Mouse (Mus musculus): ENCODE results near the gene Slc35c1.

Slc35c1 gene

DNA sequence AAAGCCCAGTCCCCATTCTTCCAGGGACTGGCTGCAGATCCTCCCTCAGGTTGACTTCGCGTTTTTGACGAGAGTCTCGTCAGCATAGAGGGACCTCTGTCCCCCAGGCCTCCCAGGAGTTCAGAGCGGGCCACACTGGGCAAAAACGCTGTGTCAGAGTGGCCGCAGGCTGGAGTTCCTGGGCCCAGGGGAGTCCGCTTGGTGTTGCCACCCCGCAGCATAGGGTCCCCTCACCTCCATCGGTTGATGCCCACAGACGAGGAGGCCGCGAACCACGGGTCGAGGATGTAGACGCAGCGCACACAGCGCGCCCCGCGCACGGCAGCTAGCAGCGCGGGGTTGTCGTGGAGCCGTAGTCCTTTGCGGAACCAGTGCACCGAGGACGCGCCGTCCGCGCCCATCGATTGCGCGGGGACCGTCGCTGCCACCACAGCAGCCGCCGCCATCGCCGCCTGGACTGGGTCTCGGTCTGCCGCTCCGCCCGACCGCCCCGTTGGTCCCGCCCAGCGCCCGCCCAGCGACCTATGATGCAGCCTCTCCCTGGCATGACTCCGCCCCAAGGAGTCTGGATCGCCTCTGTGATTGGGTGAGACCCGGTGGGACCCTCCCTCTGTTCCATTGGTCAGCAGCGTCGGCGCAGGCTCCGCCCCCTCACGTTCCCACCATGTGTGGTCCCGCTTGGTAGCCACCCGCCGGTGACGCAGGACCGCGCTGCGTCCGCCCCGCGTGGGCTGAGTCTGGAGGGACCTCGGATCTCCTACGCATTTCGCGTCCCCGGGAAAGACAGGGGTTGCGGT, 26.6 kb downstream of the Slc35c1 start, which contains the start of gene Cry2:
Cry2 (minus strand) TSS at position 466 of the 797 bp plus-strand sequence.
- peak; percentile 94 for DNase-seq (ENCODE audit: low spot score)

GRCm38 (mm10) chr2:92432299-92433295, 27.7 kb downstream of the Slc35c1 start:
- no peak for DNase-seq (ENCODE audit: low spot score)

DNA sequence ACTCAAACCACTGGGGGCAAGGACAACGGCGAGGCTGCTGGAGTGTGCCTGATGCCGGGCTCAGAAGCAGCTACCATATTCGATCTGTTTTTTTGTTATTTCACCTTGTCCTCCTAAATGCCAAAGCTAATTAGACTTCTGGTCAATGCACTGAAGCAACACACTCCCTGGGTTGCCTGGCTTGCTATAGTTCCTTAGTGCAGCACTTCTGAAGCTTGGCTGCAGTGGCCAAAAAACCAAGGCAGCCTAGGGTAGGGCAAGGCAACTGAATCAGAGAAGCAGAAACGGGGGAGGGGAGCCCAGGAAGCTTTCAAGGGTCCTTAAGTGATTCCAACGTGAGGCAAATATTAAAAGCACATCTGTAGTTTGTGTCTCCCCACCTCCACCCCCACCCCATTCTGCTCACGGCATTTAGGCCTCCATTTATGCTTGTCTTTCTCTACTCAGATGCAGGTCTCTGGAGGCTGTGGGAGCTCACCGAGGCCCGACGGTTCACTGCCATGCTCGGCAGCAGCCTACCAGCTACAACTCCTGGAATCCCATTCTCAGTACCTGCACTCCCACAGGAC, 28.6 kb downstream of the Slc35c1 start:
- no peak for DNase-seq (ENCODE audit: low spot score)

GRCm38 (mm10) chr2:92430723-92431541, 29.4 kb downstream of the Slc35c1 start:
- no peak for DNase-seq (ENCODE audit: low spot score)

DNA sequence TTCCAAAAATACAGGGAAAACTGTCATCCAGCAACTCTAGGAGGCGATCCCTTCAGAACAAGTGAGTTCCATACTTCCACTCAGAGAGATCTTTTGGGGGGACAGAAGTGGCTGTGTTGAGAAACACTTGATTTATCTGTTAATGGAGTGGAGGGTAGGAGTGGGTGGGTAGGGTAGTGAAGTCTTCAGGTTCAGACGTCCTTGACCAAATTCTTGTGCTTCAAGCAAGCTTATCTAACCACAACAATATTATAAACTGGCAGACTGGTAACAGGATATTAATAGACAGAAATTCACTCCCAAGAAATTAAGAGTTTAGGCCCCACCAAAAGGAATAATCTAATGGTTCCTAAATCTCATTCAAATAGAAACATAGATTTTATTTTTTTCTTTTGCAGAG, 30.2 kb downstream of the Slc35c1 start:
- DNase-seq (ENCODE audit: low spot score) = no peak

DNA sequence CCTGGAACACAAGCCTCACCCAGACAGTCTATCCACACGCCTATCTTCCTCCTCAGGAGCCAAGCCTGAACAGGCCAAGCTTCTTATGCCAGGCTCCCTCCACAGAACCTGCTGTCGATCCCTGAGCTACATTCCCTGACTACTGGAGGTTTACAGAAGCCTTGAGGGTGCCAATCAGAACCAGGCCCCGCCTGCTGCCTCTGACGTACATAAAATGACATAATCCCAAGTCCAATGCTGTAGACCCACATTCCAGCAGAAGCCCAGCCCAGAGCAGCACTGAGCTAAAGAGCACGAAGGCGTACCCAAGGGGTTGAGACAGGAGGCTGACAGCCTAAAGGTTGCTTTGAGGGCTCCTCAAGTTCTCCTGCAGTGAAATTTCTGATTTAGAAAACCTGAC, 32.5 kb downstream of the Slc35c1 start:
- DNase-seq (ENCODE audit: low spot score) = no peak

- no peak for DNase-seq (ENCODE audit: low spot score)
Measured at GRCm38 (mm10) chr2:92426426-92426825, 33.9 kb downstream of the Slc35c1 start.

DNA sequence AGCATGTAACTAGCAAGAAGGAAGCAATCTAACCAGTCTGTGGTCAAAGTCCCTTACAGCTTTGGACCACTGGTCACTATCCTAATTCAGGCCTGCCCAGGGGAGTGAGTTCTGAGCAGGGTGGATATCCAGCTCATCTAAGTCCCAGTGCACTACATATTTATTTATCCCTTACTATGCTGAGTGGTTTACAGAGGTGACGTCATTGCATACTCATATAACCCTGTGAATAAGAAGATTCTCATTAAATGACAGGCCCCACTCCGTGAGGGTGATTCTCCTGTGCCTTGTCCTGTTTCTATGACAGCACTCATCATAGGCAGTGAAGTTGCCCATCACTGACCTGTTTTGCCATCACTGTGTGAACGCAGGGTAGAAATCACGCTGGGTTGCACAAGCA, 35.0 kb downstream of the Slc35c1 start:
- DNase-seq (ENCODE audit: low spot score) = no peak

DNA sequence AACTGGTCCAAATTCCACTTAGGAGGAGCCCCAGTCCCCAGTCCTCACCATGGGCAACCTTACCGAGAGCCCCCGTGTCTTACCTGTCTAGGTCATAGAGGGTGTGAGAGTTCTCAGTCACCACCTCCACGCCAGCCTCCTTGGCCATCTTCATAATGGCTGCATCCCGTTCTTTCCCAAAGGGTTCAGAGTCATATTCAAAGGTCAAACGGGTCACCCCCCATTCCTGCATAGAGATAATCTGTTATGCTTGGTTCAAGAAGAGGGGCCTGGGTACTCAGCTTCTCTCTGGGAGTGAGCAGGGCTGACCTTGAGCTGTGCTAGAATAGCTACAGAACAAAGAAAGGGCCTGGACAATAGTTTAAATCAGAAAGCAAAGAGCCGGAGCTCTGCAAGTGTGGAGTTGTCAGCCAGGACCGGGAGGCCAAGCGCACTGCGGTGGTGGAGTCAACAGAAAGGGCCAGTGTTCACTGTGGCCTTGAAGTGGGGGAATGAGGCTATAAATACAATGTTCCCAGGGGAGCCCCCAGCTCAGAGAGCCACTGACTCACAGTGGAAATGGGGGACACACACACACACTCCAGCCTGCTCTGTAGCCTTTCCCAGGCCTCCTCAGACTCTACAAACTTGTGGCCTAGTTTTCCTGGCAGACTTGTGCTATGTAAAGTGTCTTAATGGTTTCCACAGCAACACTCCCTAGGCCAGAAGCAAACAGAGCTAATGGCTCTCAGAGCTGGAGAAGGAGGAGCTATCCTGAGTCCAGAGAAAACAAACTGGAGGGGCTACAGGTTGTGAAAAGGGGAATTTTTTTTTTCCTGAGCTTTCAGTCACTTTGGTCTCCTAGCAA, 35.7 kb downstream of the Slc35c1 start:
- no peak for DNase-seq (ENCODE audit: low spot score)

DNA sequence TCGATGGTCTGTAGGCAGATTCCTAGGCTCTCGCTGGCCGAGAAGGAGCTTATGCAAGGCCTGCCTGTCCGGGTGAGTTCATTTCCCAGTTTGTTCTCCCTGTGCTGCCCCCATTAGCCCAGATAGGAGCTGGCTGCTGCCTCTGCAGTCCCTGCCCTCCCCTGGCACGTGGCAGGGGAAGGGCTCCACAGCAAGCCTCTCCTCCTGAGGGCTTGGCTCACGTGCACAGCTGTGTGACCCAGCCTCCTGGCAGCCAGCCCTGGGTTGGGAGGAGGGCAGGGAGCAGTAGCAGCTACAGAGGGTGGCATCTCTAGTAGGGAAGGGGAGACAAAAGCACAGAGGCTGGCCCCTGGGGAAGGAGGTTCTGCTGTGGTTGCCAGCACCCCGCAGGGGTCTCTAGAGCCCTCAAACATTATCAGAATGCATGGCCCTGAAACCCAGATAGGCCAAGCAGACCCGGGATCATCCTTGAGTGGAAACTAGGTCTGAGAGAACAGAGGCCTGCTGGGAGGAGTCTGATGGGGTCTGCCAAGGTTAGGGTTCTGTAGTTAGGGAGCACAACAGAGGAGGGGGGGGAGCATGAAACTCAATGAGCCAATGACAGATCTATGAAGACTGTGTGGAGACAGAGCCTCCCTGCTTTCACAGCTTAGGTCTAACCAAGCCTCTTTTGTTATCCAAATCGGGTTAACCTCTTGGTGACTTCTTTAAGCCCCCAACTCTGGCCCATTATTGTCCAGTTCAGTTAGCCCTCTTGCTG, 36.5 kb downstream of the Slc35c1 start:
- peak; percentile 79 for DNase-seq (ENCODE audit: low spot score)

DNA sequence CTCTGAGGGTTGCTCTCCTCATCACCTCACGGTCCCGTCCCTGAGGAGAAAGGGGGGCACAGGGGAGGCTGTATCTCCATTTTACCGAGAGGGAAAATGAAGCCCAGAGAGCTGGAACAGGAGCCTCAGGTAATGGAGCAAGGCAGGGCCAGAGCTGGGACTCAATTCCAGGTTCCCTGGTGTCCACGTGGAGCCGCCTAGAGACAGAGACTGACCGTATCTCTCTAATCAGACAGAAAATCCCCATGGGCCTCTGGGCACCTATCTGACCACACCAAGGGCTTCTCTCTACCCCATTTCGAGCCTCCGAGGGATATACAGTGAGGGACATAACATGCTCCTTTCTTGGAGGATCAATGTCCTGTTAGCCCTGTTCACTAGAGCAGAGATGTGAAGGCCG, 37.2 kb downstream of the Slc35c1 start:
- DNase-seq (ENCODE audit: low spot score) = no peak

- no peak for DNase-seq (ENCODE audit: low spot score)
Measured at GRCm38 (mm10) chr2:92422388-92423135, 37.8 kb downstream of the Slc35c1 start.

GRCm38 (mm10) chr2:92421723-92422387, 38.5 kb downstream of the Slc35c1 start:
- DNase-seq (ENCODE audit: low spot score) = no peak

DNA sequence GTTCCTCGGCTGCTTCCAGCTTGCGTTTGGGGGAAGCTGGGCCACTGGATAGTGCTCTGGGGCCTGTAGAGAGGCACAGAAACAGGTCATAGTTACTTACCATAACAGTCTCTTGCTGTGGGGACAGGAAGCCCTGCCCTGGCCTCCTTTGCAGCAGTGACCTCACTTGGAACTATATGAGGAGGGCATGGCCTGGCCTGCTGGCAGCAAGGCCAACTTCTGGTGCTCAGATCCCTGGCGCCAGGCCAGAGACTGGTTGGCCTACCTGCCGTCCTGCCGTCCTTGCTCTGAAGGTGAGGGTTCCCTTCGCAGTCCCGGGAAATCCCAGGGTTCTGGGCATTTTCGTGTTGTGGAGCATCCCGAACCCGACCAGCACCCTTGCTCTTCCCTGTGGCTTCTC, 48.6 kb downstream of the Slc35c1 start:
- DNase-seq (ENCODE audit: low spot score) = no peak

GRCm38 (mm10) chr2:92408309-92409045, 51.9 kb downstream of the Slc35c1 start:
- no peak for DNase-seq (ENCODE audit: low spot score)

GRCm38 (mm10) chr2:92405687-92406086, 54.7 kb downstream of the Slc35c1 start:
- no peak for DNase-seq (ENCODE audit: low spot score)

- DNase-seq (ENCODE audit: low spot score) = no peak
Measured at GRCm38 (mm10) chr2:92404737-92405136, 55.6 kb downstream of the Slc35c1 start.

DNA sequence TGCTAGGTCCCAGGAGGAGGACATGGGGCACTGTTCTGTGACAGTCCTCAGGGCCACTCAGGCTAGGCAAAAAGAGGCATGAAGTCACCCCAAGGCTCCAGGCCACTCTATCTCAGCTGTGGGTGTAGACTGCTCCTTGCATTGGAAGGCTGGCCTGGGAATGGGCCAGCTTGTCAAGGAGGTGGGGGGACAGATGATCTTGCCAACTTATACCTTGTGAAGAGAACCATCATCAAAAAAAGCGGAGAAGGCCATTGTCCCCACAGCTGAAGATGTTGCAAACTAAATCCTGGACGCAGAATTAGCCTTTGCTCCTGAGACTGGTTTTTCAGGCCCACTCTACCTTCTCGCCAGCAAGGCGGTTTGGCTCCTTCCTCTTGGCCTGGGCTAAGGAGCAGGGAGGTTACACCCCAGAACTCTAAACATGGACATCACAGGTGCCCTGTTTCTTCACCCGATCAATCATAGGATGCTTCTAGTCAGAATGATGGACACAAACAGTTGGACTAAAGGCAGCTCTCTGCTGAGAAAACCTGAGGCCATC, 56.5 kb downstream of the Slc35c1 start:
- DNase-seq (ENCODE audit: low spot score) = no peak

Data from ovary, postnatal 14 days (tissue).